Mouse (Mus musculus): ENCODE data around the gene Rxfp2.

The Rxfp2 gene

DNA sequence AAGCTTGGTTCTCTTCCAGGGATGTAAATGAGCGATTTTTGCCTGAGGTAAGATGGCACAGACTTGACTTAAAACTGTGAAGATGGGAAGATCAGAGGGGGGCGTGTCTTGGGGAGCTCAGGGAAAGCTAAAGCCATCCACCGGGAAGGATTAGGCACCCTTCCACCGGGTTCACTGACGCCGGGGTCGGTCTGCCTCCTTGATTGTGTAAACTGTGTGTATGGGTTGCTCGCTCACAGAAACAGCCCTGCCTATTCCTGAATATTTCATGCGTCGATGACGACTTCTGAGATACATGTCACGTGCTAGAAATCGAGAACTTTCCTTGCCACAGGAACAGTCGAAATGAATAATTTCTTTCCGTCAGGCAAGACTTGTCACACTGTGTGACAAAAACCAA, 6.9 kb downstream of the Rxfp2 start:
- no peak for TF ChIP-seq GATA4 (IDR thresholded peaks at IDR 0.05; ENCODE audit: insufficient replicate concordance, low read length)

GRCm38 (mm10) chr5:150026509-150027087, 8.1 kb downstream of the Rxfp2 start:
- TF ChIP-seq GATA4 (IDR thresholded peaks at IDR 0.05; ENCODE audit: insufficient replicate concordance, low read length): no peak

DNA sequence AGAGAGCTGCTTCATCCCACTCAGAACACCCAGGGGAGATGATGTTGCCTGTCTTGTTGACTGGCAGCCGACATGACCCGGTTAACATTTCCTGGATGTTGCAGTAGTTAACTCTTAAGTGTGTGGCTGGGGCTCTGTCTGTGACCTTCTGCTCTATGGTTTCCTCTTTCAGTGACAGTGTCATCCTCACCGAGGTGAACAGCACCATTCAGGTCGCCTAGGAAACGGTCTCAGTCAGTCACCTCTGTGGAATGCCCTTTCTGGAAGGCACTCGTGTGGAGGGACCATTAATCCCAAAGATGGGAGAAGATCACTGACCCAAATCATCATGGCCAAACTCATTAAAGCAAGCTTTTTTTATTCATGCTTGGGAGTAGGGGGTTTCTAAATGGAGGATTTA, 12.7 kb downstream of the Rxfp2 start:
- TF ChIP-seq GATA4 (IDR thresholded peaks at IDR 0.05; ENCODE audit: insufficient replicate concordance, low read length): no peak

- no peak for TF ChIP-seq GATA4 (IDR thresholded peaks at IDR 0.05; ENCODE audit: insufficient replicate concordance, low read length)
These were observed 13.2 kb downstream of the Rxfp2 start for GRCm38 (mm10) chr5:150031634-150032033.

DNA sequence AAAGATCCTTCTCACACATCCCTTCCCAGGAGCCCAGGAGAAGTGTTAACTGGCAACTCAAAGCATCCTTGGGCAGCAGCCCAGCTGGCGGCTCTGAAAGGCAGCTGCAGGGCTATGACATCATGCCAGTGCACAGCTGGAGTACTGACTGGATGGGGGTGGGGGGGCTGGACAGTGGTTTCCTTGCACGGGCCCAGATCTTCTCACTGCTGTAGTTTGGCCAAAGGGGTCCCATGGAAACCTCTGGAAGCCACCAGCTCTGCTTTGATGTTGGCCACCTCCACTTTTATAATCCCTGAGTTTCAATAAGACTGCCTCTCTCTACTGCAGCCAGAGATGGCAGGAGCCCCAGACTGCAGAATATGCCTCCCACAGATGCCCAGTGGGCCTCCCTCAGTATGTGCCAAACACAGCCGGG, 13.6 kb downstream of the Rxfp2 start:
- no peak for TF ChIP-seq GATA4 (IDR thresholded peaks at IDR 0.05; ENCODE audit: insufficient replicate concordance, low read length)

- no peak for TF ChIP-seq GATA4 (IDR thresholded peaks at IDR 0.05; ENCODE audit: insufficient replicate concordance, low read length)
These were observed 17.8 kb downstream of the Rxfp2 start for GRCm38 (mm10) chr5:150036286-150036685.

GRCm38 (mm10) chr5:150036918-150037317, 18.4 kb downstream of the Rxfp2 start:
- TF ChIP-seq GATA4 (IDR thresholded peaks at IDR 0.05; ENCODE audit: insufficient replicate concordance, low read length): no peak

DNA sequence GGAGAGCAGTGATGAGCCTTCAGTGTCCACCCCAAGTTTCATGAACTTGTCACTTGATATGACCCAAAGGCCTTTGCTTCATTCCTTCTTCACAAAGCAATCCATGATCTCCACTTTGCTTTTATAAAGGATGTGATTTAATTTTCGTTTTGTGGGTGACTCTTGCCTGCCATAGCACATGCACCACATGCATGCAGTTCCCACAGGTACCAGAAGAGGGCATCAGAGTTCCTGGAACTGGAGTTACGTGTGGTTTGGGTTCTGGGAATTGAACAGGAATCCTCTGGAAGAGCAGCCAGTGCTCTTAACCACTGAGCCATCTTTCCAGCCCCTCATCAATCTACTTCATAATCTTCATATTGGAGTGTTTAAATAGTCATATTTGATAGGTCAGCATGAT, 26.1 kb downstream of the Rxfp2 start:
- TF ChIP-seq GATA4 (IDR thresholded peaks at IDR 0.05; ENCODE audit: insufficient replicate concordance, low read length): no peak

DNA sequence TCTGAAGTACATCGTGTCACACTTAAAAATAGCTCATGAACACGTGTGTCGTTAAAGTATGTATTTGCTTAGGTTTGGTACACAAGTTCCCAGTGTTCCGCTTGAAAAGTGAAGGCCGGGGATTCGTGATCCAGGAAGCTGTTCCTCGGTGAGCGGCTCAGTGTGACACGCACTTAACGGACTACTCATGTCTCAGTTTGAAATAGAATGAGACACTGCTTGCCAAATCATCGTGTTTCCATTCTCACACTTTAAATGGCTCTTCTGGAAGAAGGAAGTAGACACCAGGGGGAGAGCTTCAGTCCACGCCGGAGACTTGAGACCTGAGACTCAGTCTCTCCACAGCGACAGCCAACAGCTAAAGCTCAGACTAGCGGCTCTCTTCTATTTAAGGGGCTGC, 28.0 kb downstream of the Rxfp2 start:
- TF ChIP-seq GATA4 (IDR thresholded peaks at IDR 0.05; ENCODE audit: insufficient replicate concordance, low read length): no peak

DNA sequence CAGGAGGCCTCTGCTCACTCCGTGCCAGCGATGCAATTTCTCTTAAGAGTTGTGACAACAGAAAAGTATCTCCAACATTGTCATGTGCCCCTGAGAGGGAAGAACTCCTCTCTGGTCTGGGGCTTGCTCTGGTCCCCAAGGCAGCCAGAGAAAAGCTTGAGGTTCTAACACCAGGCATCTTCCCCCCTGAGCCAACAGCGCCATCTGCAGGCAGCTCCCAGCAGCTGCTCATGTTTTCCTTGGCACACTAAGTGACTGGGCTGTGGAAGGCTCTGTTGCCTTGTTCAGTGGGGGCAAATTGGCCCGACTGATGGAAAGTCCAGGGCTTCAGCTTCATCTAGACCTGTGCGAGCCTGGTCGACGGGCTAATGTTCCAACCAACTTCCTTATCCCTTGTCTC, 31.5 kb downstream of the Rxfp2 start:
- TF ChIP-seq GATA4 (IDR thresholded peaks at IDR 0.05; ENCODE audit: insufficient replicate concordance, low read length): no peak

DNA sequence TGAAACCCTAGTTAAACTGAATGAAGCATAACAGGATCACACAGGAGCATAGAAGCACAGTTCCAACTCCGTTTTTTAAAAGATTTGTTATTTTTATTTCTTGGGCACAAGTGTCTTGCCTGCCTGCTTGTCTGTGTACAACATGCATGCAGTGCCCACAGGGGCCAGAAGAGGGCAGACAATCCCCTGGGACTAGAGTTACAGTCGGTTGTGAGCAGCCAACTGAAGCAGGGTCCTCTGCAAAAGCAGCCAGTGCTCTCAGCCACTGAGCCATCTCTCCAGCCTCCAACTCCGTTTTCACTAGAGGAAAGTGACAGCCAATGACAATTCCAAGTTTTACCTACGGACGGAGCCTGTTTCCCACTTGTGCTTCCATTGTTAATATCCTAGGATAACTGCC, 33.4 kb downstream of the Rxfp2 start:
- no peak for TF ChIP-seq GATA4 (IDR thresholded peaks at IDR 0.05; ENCODE audit: insufficient replicate concordance, low read length)

DNA sequence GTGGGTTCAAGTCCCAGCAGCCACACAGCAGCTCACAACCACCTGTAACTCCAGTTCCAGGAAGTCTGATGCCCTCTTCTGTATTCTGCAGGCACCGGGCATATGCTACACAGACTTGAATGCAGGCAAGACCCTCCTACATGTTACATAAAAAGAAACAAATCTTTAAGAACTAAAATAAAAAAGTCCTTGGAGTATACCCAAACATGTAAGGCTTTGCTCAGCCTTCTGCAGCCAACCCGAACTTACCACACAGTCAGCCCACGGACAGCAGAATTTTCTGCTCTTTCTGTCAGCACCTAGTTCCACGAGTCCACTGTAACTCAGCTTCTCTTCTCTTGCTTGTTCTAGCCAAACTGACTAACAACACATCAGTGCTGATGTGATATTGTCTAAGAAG, 34.8 kb downstream of the Rxfp2 start:
- no peak for TF ChIP-seq GATA4 (IDR thresholded peaks at IDR 0.05; ENCODE audit: insufficient replicate concordance, low read length)

GRCm38 (mm10) chr5:150053956-150054355, 35.5 kb downstream of the Rxfp2 start:
- TF ChIP-seq GATA4 (IDR thresholded peaks at IDR 0.05; ENCODE audit: insufficient replicate concordance, low read length): no peak

DNA sequence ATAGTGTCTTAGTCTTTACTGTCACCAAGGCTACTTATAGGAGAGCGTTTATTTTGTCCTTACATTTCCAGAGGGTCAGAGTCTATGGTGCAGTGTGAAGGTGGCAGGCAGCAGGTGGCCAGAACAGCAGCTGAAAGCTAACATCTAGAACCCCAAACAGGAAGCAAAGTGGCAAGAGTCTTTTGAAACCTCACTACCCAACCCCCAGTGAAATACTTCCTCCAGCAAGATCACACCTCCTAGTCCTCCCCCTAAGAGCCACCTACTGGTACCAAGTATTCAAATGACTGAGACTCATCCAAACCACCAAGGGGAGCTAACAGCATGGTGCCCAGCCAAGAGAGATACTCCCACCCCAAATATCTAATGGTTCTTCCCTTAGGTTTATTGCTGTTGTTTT, 36.8 kb downstream of the Rxfp2 start:
- no peak for TF ChIP-seq GATA4 (IDR thresholded peaks at IDR 0.05; ENCODE audit: insufficient replicate concordance, low read length)

DNA sequence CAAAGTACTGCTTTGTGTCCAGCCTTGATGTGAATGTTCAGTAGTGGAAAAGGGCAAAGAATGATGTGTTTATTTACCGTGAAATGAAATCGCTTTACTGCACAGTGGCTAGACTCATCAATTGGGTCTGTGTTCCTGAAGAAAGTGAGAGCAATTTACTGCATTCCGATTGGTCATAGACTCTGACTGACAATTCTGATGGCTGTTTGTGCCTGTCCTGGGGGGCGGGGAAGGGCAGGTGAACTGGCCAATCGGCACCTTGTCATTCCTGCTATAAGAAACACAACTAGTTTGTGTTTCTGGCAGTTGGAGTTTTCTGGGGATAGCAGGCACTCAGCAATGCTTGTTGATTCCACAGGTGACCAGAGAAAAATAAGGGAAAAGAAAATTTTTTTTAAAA, 37.6 kb downstream of the Rxfp2 start:
- TF ChIP-seq GATA4 (IDR thresholded peaks at IDR 0.05; ENCODE audit: insufficient replicate concordance, low read length): no peak

DNA sequence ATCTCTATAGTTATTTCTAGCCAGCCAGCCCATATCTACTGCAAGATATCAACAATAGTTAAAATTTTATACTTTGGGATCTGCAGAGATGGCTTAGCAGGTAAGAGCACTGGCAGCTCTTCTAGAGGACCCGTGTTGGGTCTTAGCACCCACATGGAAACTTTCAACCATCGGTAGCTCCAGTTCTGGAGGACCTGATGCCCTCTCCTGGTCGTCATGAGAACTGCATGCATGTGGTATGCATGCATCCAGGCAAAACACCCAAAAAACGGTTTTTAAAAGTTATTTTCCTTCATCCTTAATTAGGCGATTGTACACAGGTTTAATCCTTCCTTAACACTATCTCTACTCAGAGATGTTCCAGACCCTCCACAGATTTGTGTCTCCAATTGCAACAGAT, 40.4 kb downstream of the Rxfp2 start:
- TF ChIP-seq GATA4 (IDR thresholded peaks at IDR 0.05; ENCODE audit: insufficient replicate concordance, low read length): no peak

DNA sequence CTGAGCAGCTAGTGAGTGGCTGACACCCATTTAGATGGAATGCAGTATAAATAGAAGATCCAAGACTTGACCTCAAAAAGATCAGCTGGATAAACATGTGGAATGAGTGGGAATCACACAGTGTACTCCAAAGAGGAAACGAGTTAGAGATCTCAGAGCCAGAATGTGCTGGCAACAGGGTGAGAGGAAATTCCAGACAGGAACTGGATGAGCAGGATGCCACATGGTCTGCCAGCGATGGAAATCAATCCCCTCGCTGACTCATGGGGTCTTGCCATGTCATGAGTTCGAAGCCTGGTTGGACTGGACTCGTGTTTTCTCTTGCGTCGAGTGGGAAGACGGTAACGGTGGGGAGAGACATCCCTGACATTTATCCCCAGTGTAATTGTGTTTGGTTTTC, 41.0 kb downstream of the Rxfp2 start:
- TF ChIP-seq GATA4 (IDR thresholded peaks at IDR 0.05; ENCODE audit: insufficient replicate concordance, low read length): no peak

GRCm38 (mm10) chr5:150061086-150061485, 42.6 kb downstream of the Rxfp2 start:
- no peak for TF ChIP-seq GATA4 (IDR thresholded peaks at IDR 0.05; ENCODE audit: insufficient replicate concordance, low read length)
